In the genomic region with DNA sequence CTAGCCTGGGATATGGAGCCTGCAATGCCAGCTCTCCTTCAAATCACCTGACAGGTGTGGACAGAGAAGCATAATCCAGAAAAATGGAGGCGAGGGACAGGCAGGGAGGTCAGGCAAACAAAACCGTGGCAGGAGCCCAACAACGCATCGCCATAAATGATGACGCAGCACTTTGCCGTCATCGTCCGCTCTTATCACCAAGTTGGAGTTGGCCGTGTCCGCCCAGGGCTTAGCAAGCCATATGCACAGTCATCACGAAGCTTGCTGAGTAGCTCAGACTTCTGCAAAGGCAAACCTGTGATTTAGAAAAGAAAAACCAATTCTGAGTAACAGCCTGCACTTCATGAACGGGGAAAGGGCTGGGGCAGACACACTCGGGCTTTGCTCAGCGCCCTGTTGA, we compare ENCODE assay signal across 17 mouse cellular contexts. TPM values are rescaled to one million over a fixed set of nuclear protein-coding genes. Genes with fewer than 3 reads are reported as not detected.
DNase-seq lines count a peak whose midpoint lies in the region; ATAC-seq and TF ChIP-seq lines count a peak whose summit lies in the region.
"Had no signal": no experiment of that assay in that cellular context is flagged by ENCODE, and none has a peak within 500 bp of the region (broad histone marks: within the 10 kb centered on the region; RNA-seq: fewer than 3 reads in every experiment).

No protein-coding gene starts in this region.

- dilution Hi-C loops in CH12.LX (cut with MboI; ENCODE audit: extremely low pct_ligation_motif_present, extremely low pct_unique_long_range_greater_than_20kb, low sequenced_read_pairs): no loop called here

- DNase-seq in adrenal gland, adult 2 months: peak; percentile 26
- no peak for DNase-seq in adrenal gland, postnatal 4 days (ENCODE audit: low spot score in 2 of 2)
- no peak for DNase-seq in CH12.LX (ENCODE audit: extremely low read depth)
- peak; percentile 50 for DNase-seq in liver, postnatal 0 days
- DNase-seq in midbrain, embryonic 14.5 days: no peak
- DNase-seq in frontal cortex, postnatal 10 days (ENCODE audit: low spot score in 2 of 2): no peak
- DNase-seq: cerebellum, adult 9-11 months; heart, adult 11 months had no signal

- in situ Hi-C loops in CH12.LX (cut with MboI; ENCODE audit: low pct_ligation_motif_present, low pct_unique_long_range_greater_than_20kb, low sequenced_read_pairs): loop anchor here (10.0 kb wide), 1 partner anchor 294 kb away; no protein-coding TSS in a partner anchor

- peaks cover 7 to 23% of the 10 kb centered on the region in 2 experiments for H3K4me1 ChIP-seq in CH12.LX (ENCODE audit: control insufficient read depth in 1 of 2, insufficient read depth in 2 of 2)
- H3K4me1 ChIP-seq in liver, postnatal 0 days (ENCODE audit: insufficient read depth): no peaks in the 10 kb centered on the region
- no peaks in the 10 kb centered on the region; the same call in 1 of the 2 replicates for H3K4me1 ChIP-seq in hindbrain, embryonic 16.5 days (ENCODE audit: control insufficient read depth, insufficient read depth, low read depth, low read length)
- 0 out of 2 replicates have a peak, but pooled peaks cover 4% of the 10 kb centered on the region for H3K4me1 ChIP-seq in midbrain, embryonic 14.5 days (ENCODE audit: control insufficient read depth, insufficient read depth, low read length)
- H3K4me1 ChIP-seq: kidney, embryonic 15.5 days had no signal

- H3K27ac ChIP-seq in CH12.LX (ENCODE audit: insufficient read depth, low read depth): no peak overlapping the region
- no peak overlapping the region for H3K27ac ChIP-seq in liver, postnatal 0 days (ENCODE audit: low read depth)
- no peak overlapping the region for H3K27ac ChIP-seq in hindbrain, embryonic 16.5 days (ENCODE audit: low read depth, low read length)
- no peak overlapping the region for H3K27ac ChIP-seq in midbrain, embryonic 14.5 days (replicated peaks; ENCODE audit: low read depth, low read length)
- H3K27ac ChIP-seq: embryonic facial prominence, embryonic 10.5 days; kidney, embryonic 15.5 days; layer of hippocampus, adult 2 months; limb, embryonic 15.5 days had no signal

- no peak for TF ChIP-seq EP300 in CH12.LX (IDR thresholded peaks at IDR 0.05; ENCODE audit: low read length)
- TF ChIP-seq EP300 in liver, postnatal 0 days (IDR thresholded peaks at IDR 0.05; ENCODE audit: low read depth): no peak

- no peak overlapping the region for H3K4me2 ChIP-seq in CH12.LX (ENCODE audit: insufficient read depth, low read depth, poor library complexity, severe bottlenecking)
- H3K4me2 ChIP-seq in liver, postnatal 0 days (ENCODE audit: low read depth, low read length): no peak overlapping the region
- H3K4me2 ChIP-seq in hindbrain, embryonic 16.5 days (ENCODE audit: low read length): no peak overlapping the region
- no peak overlapping the region for H3K4me2 ChIP-seq in midbrain, embryonic 14.5 days (ENCODE audit: low read length)
- H3K4me2 ChIP-seq: kidney, embryonic 15.5 days; limb, embryonic 15.5 days had no signal

- 52% methylated on average over 14 of the region's 14 CpGs for WGBS in liver, postnatal 0 days (ENCODE audit: insufficient replicate concordance)
- WGBS in hindbrain, embryonic 16.5 days: 82% methylated on average over 14 of the region's 14 CpGs
- WGBS in midbrain, embryonic 14.5 days: 87% methylated on average over 14 of the region's 14 CpGs

- no peak overlapping the region for H3K4me3 ChIP-seq in CH12.LX (replicated peaks in 1 of 3; ENCODE audit: low read depth in 2 of 3, low read length in 2 of 3, poor library complexity in 1 of 3)
- H3K4me3 ChIP-seq in liver, postnatal 0 days (ENCODE audit: low read depth, low read length): no peak overlapping the region
- H3K4me3 ChIP-seq in hindbrain, embryonic 16.5 days (ENCODE audit: low read length): no peak overlapping the region
- H3K4me3 ChIP-seq in midbrain, embryonic 14.5 days (replicated peaks; ENCODE audit: low read depth, low read length): no peak overlapping the region
- H3K4me3 ChIP-seq: embryonic facial prominence, embryonic 10.5 days; kidney, embryonic 15.5 days; layer of hippocampus, adult 2 months; limb, embryonic 15.5 days had no signal

- no peaks in the 10 kb centered on the region for H3K27me3 ChIP-seq in CH12.LX (replicated peaks)
- H3K27me3 ChIP-seq in liver, postnatal 0 days (ENCODE audit: insufficient read depth, low read length): peaks cover 6% of the 10 kb centered on the region; the same call in 1 of the 2 replicates
- 0 out of 2 replicates have a peak, but pooled peaks cover 2% of the 10 kb centered on the region for H3K27me3 ChIP-seq in hindbrain, embryonic 16.5 days (replicated peaks; ENCODE audit: control insufficient read depth, insufficient read depth, low read length)
- no peaks in the 10 kb centered on the region for H3K27me3 ChIP-seq in midbrain, embryonic 14.5 days (ENCODE audit: control insufficient read depth, insufficient read depth, low read length)

- no peak for TF ChIP-seq RAD21 in CH12.LX (IDR thresholded peaks at IDR 0.05; ENCODE audit: low read depth, low read length)

- H3K9ac ChIP-seq in CH12.LX (ENCODE audit: insufficient read depth, low read depth): no peak overlapping the region
- no peak overlapping the region for H3K9ac ChIP-seq in liver, postnatal 0 days (replicated peaks)
- H3K9ac ChIP-seq in hindbrain, embryonic 16.5 days (ENCODE audit: low read depth, low read length): no peak overlapping the region
- no peak overlapping the region for H3K9ac ChIP-seq in midbrain, embryonic 14.5 days (replicated peaks; ENCODE audit: low read length)
- H3K9ac ChIP-seq: kidney, embryonic 15.5 days; limb, embryonic 15.5 days had no signal

- H3K9me3 ChIP-seq in CH12.LX (replicated peaks; ENCODE audit: low read length): no peaks in the 10 kb centered on the region
- no peaks in the 10 kb centered on the region for H3K9me3 ChIP-seq in liver, postnatal 0 days (ENCODE audit: low read length)
- no peaks in the 10 kb centered on the region for H3K9me3 ChIP-seq in hindbrain, embryonic 16.5 days (ENCODE audit: control insufficient read depth, low read length)
- no peaks in the 10 kb centered on the region for H3K9me3 ChIP-seq in midbrain, embryonic 14.5 days (ENCODE audit: control insufficient read depth, low read length)
- H3K9me3 ChIP-seq: embryonic facial prominence, embryonic 10.5 days; kidney, embryonic 15.5 days; limb, embryonic 15.5 days had no signal

- TF ChIP-seq POLR2A in CH12.LX (IDR thresholded peaks at IDR 0.05; ENCODE audit: low read depth, low read length): no peak

- H3K36me3 ChIP-seq in CH12.LX (replicated peaks in 1 of 2; ENCODE audit: control insufficient read depth in 1 of 2, insufficient read depth in 1 of 2, low read length in 1 of 2): no peaks in the 10 kb centered on the region
- H3K36me3 ChIP-seq in liver, postnatal 0 days (replicated peaks; ENCODE audit: insufficient read depth, low read length): no peaks in the 10 kb centered on the region
- H3K36me3 ChIP-seq in hindbrain, embryonic 16.5 days (ENCODE audit: control insufficient read depth, insufficient read depth, low read length): no peaks in the 10 kb centered on the region
- no peaks in the 10 kb centered on the region for H3K36me3 ChIP-seq in midbrain, embryonic 14.5 days (ENCODE audit: control insufficient read depth, insufficient read depth, low read length)
- H3K36me3 ChIP-seq: embryonic facial prominence, embryonic 10.5 days; kidney, embryonic 15.5 days; limb, embryonic 15.5 days had no signal

- no peak for TF ChIP-seq CTCF in CH12.LX (conservative IDR thresholded peaks at IDR 0.05 in 1 of 2, IDR thresholded peaks at IDR 0.05 in 1 of 2; ENCODE audit: low read depth in 2 of 2, low read length in 2 of 2)
- TF ChIP-seq CTCF in liver, postnatal 0 days (IDR thresholded peaks at IDR 0.05; ENCODE audit: low read depth): no peak

- peak; percentile 96 for ATAC-seq in erythroblast, adult 5-6 weeks (replicated peaks; ENCODE audit: low FRiP score, poor library complexity, severe bottlenecking)
- ATAC-seq in liver, postnatal 0 days: peak; percentile 89
- ATAC-seq in hindbrain, embryonic 16.5 days: no peak
- no peak for ATAC-seq in midbrain, embryonic 14.5 days (ENCODE audit: low FRiP score, low TSS enrichment)

- H3K79me2 ChIP-seq in CH12.LX (replicated peaks; ENCODE audit: control insufficient read depth, extremely low read depth, insufficient read depth, poor library complexity, severe bottlenecking): no peaks in the 10 kb centered on the region

TF ChIP-seq in CH12.LX, 34 proteins besides CTCF, POLR2A, EP300 and RAD21:
- TF ChIP-seq MAFK (IDR thresholded peaks at IDR 0.05; ENCODE audit: insufficient replicate concordance, low read length) (peak; percentile 46; the same call in 1 of the 2 replicates), SIN3A (IDR thresholded peaks at IDR 0.05; ENCODE audit: low read length) (no peak)

RNA-seq across cellular contexts. Expression of gene Gins3, which starts 22.5 kb away (rescaled TPM):
- 1 to 10 TPM; 2.0 to 2.8 TPM for total RNA-seq in adrenal gland, adult 2 months (2021)
- 1.2 and 1.7 TPM in 2 replicates for polyA plus RNA-seq in adrenal gland, adult 2 months (2012; rRNA removed)
- total RNA-seq in adrenal gland, postnatal 4 days (2021): 1 to 10 TPM; 5.7 to 6.2 TPM
- total RNA-seq in CH12.LX (2012; rRNA removed): 10.4 and 13.9 TPM in 2 replicates
- total RNA-seq in CH12.LX (2014; rRNA removed): 18.0 and 19.4 TPM in 2 replicates
- polyA plus RNA-seq in CH12.LX (2012; ENCODE audit: insufficient read length, low read depth): 14.2 and 15.8 TPM in 2 replicates
- 1.2 and 7.1 TPM in 2 replicates for total RNA-seq in erythroblast, adult 5-6 weeks (2015; ENCODE audit: low replicate concordance)
- 10.5 and 17.4 TPM in 2 replicates for total RNA-seq in erythroblast, adult 5-6 weeks (2017; ENCODE audit: low replicate concordance)
- polyA plus RNA-seq in liver, postnatal 0 days (2015; fragmentation: Nextera tagmentation; extraction: Ambion mirVana): 3.9 and 5.1 TPM in 2 replicates
- 7.5 and 7.7 TPM in 2 replicates for polyA plus RNA-seq in hindbrain, embryonic 16.5 days (2015; fragmentation: Nextera tagmentation; extraction: Ambion mirVana)
- 6.2 and 8.1 TPM in 2 replicates for polyA plus RNA-seq in midbrain, embryonic 14.5 days (2014; fragmentation: Nextera tagmentation; extraction: Ambion mirVana)

RNA-seq across cellular contexts. Expression of gene Prss54, which starts 34.6 kb away (rescaled TPM):
- total RNA-seq in adrenal gland, adult 2 months (2021): not detected
- polyA plus RNA-seq in adrenal gland, adult 2 months (2012; rRNA removed): not detected in 2 replicates
- total RNA-seq in adrenal gland, postnatal 4 days (2021): not detected
- total RNA-seq in CH12.LX (2012; rRNA removed): not detected in 2 replicates
- total RNA-seq in CH12.LX (2014; rRNA removed): not detected in 2 replicates
- not detected in 2 replicates for polyA plus RNA-seq in CH12.LX (2012; ENCODE audit: insufficient read length, low read depth)
- total RNA-seq in erythroblast, adult 5-6 weeks (2015; ENCODE audit: low replicate concordance): not detected in 2 replicates
- total RNA-seq in erythroblast, adult 5-6 weeks (2017; ENCODE audit: low replicate concordance): not detected in 2 replicates
- not detected in 2 replicates for polyA plus RNA-seq in liver, postnatal 0 days (2015; fragmentation: Nextera tagmentation; extraction: Ambion mirVana)
- polyA plus RNA-seq in hindbrain, embryonic 16.5 days (2015; fragmentation: Nextera tagmentation; extraction: Ambion mirVana): not detected in 2 replicates
- polyA plus RNA-seq in midbrain, embryonic 14.5 days (2014; fragmentation: Nextera tagmentation; extraction: Ambion mirVana): not detected in 2 replicates
- total RNA-seq: heart, postnatal 25 days; left cerebral cortex, postnatal 10 days; neutrophil, adult 5-6 weeks had no signal
- polyA plus RNA-seq: embryonic facial prominence, embryonic 10.5 days; kidney, embryonic 15.5 days; limb, embryonic 15.5 days had no signal

Comparison
In these comparisons a context has a peak if more than half of its experiments do, and no peak if none do; other contexts are left out.
1. DNase-seq: peak in adrenal gland, adult 2 months (single experiment) and liver, postnatal 0 days (single experiment); none in adrenal gland, postnatal 4 days (0 of 2), CH12.LX (single experiment), midbrain, embryonic 14.5 days (single experiment) and frontal cortex, postnatal 10 days (0 of 2).
2. ATAC-seq: peak in erythroblast, adult 5-6 weeks (single experiment) and liver, postnatal 0 days (single experiment); none in hindbrain, embryonic 16.5 days (single experiment) and midbrain, embryonic 14.5 days (single experiment).